Mouse (Mus musculus) heart, postnatal 14 days (tissue): Measurements from ENCODE around the gene Gm5426. TPM values are rescaled to one million over a fixed set of nuclear protein-coding genes. Genes with fewer than 3 reads are reported as not detected.

ENCODE experiments used
- microRNA-seq, 2 experiments: library from miRNA; unstranded; fragments of <30 nt; microRNA quantifications; one replicate each; pipeline ENCODE4 v1.2.0; 2021 to 2022
- total RNA-seq, 2 experiments: library from RNA; stranded (reverse); gene quantifications; 2 replicates each; pipeline ENCODE4 v1.2.3; 2021

Gm5426 gene
- total RNA-seq, 2 experiments from 2014 or later: not detected

Small RNAs within 50 kb of the gene (microRNA-seq; reads per million reads assigned to microRNA genes)
- gene Gm22913: 0 reads per million in 2 experiments

Other genes with a start within 250 kb of the Gm5426 start
- 10 to 100 TPM; 31.7 TPM for gene Eea1, start 196.0 kb upstream of the Gm5426 start, total RNA-seq